Mouse (Mus musculus) hematopoietic multipotent progenitor cell, adult 10-12 weeks (in vitro differentiated cells): Measurements from ENCODE around the gene Irf1. TPM values are rescaled to one million over a fixed set of nuclear protein-coding genes. Genes with fewer than 3 reads are reported as not detected.

ENCODE experiments used
- polyA plus RNA-seq: library from polyadenylated mRNA; stranded (reverse); fragments of >175 nt; gene quantifications from 2 replicates; pipeline ENCODE4 v1.2.3, GENCODE M21; 2012; ENCODE audit warnings: low replicate concordance

Irf1 gene
- polyA plus RNA-seq: 22.9 and 42.6 TPM in 2 replicates

GRCm38 (mm10) chr11:53769760-53770124 lies at the start of gene Irf1:
Irf1 (plus strand) TSS chr11:53770014.

GRCm38 (mm10) chr11:53720715-53721114 lies 49.1 kb upstream of the Irf1 start, which contains the start of gene Il5:
Il5 (plus strand) TSS chr11:53720794.

GRCm38 (mm10) chr11:53773087-53773486 lies 3.3 kb downstream of the Irf1 start, which contains the start of gene Gm17334:
Gm17334 (minus strand) TSS chr11:53773187.

Other genes with a start within 250 kb of the Irf1 start
- gene Kif3a, start 202.6 kb upstream of the Irf1 start, polyA plus RNA-seq: 1.5 and 3.1 TPM in 2 replicates
- 0.38 TPM in 1 of 2 replicates, not detected in the other for gene Il4, start 151.3 kb upstream of the Irf1 start, polyA plus RNA-seq
- gene Il13, start 135.3 kb upstream of the Irf1 start, polyA plus RNA-seq: 0.15 and 0.26 TPM in 2 replicates
- 8.4 and 9.3 TPM in 2 replicates for gene Rad50, start 62.7 kb upstream of the Irf1 start, polyA plus RNA-seq
- gene Il5, start 49.2 kb upstream of the Irf1 start, polyA plus RNA-seq: not detected in 2 replicates
- not detected in 2 replicates for gene Gm17334, start 3.2 kb downstream of the Irf1 start, polyA plus RNA-seq
- 5.2 and 10.3 TPM in 2 replicates for gene Gm12216, start 89.2 kb downstream of the Irf1 start, polyA plus RNA-seq
- gene Slc22a5, start 121.6 kb downstream of the Irf1 start, polyA plus RNA-seq: 6.6 and 13.3 TPM in 2 replicates
- gene Slc22a21, start 210.3 kb downstream of the Irf1 start, polyA plus RNA-seq: 1.7 TPM in 2 replicates